Mouse (Mus musculus) neural tube, embryonic 11.5 days (tissue): ENCODE results near the gene Uaca. TPM values are rescaled to one million over a fixed set of nuclear protein-coding genes. Genes with fewer than 3 reads are reported as not detected.

Source experiments
- ATAC-seq: fragments of 200-750 bp; cut with Nextera tagmentation; 2 replicates; pipeline ENCODE4 v1.8.0; 2017; ENCODE audit warnings: moderate number of reproducible peaks, mild to moderate bottlenecking, moderate TSS enrichment, moderate library complexity; ENCODE audit not compliant: insufficient read depth, low FRiP score, low TSS enrichment
- DNase-seq: peaks from one replicate; pipeline ENCODE4 v3.0.0-alpha.2; 2015; ENCODE audit warnings: low spot score
- H3K27ac ChIP-seq: fragments of 300-500 bp; sonication (generic); 2 replicates; pipeline ENCODE4 v1.5.1; 2014; ENCODE audit warnings: low read depth, mild to moderate bottlenecking, low read length
- H3K27me3 ChIP-seq: fragments of 300-500 bp; sonication (generic); 2 replicates; pipeline ENCODE4 v1.6.1; 2014; ENCODE audit warnings: mild to moderate bottlenecking, low read length, mixed read lengths; ENCODE audit not compliant: control insufficient read depth, insufficient read depth
- H3K36me3 ChIP-seq: fragments of 300-500 bp; sonication (generic); 2 replicates; pipeline ENCODE4 v1.6.1; 2014; ENCODE audit warnings: mild to moderate bottlenecking, low read length, moderate library complexity, mixed read lengths; ENCODE audit not compliant: control insufficient read depth, insufficient read depth
- H3K4me1 ChIP-seq: fragments of 300-500 bp; sonication (generic); 2 replicates; pipeline ENCODE4 v1.6.1; 2014; ENCODE audit warnings: low read length, mixed read lengths; ENCODE audit not compliant: control insufficient read depth, insufficient read depth
- H3K4me2 ChIP-seq: fragments of 300-500 bp; sonication (generic); 2 replicates; pipeline ENCODE4 v1.6.1; 2014; ENCODE audit warnings: low read depth, mild to moderate bottlenecking, moderate library complexity
- H3K4me3 ChIP-seq: fragments of 300-500 bp; sonication (generic); 2 replicates; pipeline ENCODE4 v1.5.1; 2014; ENCODE audit warnings: low read depth, low read length
- H3K9ac ChIP-seq: fragments of 300-500 bp; sonication (generic); 2 replicates; pipeline ENCODE4 v1.6.1; 2014; ENCODE audit warnings: mild to moderate bottlenecking, low read length
- H3K9me3 ChIP-seq: fragments of 300-500 bp; sonication (generic); 2 replicates; pipeline ENCODE4 v1.6.1; 2016; ENCODE audit warnings: low read length; ENCODE audit not compliant: control insufficient read depth
- WGBS: fragments of 180-500 bp; shearing (Covaris S2); extraction: QIAGEN DNeasy Blood & Tissue Kit; methylation state at CpG from one replicate; pipeline ENCODE4 v1.1.7; 2014; 5-methylcytosine and 5-hydroxymethylcytosine counted together
- polyA plus RNA-seq: library from polyadenylated mRNA; unstranded; fragments of >200 nt; fragmentation: Nextera tagmentation; extraction: Ambion mirVana; gene quantifications from 2 replicates; pipeline ENCODE4 v1.2.1, GENCODE M21; 2014

Gene Uaca
- polyA plus RNA-seq, 1 experiment from 2014 or later = 21.9 TPM

GRCm38 (mm10) chr9:60919936-60920672 is 125.8 kb downstream of the Uaca start:
- H3K4me3 ChIP-seq = no peak overlapping the region
- WGBS = 71% methylated on average over 8 of the region's 8 CpGs
- no peak for DNase-seq

GRCm38 (mm10) chr9:60920673-60921062 is 126.3 kb downstream of the Uaca start:
- no peak overlapping the region for H3K27ac ChIP-seq
- no peak for DNase-seq
- 78% methylated on average over 10 of the region's 10 CpGs for WGBS

More at GRCm38 (mm10) chr9:60919936-60920672, 125.8 kb downstream of the Uaca start:
- no peak for ATAC-seq
- no peaks in the 10 kb centered on the region for H3K36me3 ChIP-seq
- no peak overlapping the region for H3K27ac ChIP-seq
- no peaks in the 10 kb centered on the region for H3K4me1 ChIP-seq
- H3K27me3 ChIP-seq = no peaks in the 10 kb centered on the region
- no peak overlapping the region for H3K4me2 ChIP-seq
- no peak overlapping the region for H3K9ac ChIP-seq
- H3K9me3 ChIP-seq = no peaks in the 10 kb centered on the region

DNA sequence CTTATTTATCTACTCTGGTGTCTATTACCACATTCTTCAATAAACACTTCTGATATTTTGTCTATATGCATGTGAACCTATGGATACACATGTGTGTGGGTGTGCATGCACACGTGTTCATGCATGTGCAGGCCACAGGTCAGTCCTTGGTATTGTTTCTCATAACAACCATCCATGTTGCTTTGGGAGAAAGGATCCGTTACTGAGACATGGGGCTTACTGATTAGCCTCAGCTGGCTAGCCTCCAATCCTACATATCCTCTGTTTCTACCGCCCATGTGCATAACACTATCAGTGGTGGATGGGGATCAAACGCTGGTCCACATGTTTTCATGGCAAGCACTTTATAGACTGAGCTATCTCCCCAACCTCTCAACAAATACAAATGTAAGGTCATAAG is 126.9 kb downstream of the Uaca start:
- 89% methylated on average over 4 of the region's 4 CpGs for WGBS
- Histone ChIP-seq H3K27me3 (no peaks in the 10 kb centered on the region), H3K4me3 (no peak overlapping the region), H3K9me3 (no peaks in the 10 kb centered on the region), H3K4me1 (no peaks in the 10 kb centered on the region), H3K36me3 (no peaks in the 10 kb centered on the region), H3K4me2 (no peak overlapping the region), H3K27ac (no peak overlapping the region), H3K9ac (no peak overlapping the region)
- no peak for DNase-seq
- ATAC-seq = no peak

More at GRCm38 (mm10) chr9:60920673-60921062, 126.3 kb downstream of the Uaca start:
- Histone ChIP-seq H3K9me3 (no peaks in the 10 kb centered on the region), H3K4me3 (no peak overlapping the region), H3K4me2 (no peak overlapping the region), H3K36me3 (no peaks in the 10 kb centered on the region), H3K27me3 (no peaks in the 10 kb centered on the region), H3K4me1 (no peaks in the 10 kb centered on the region), H3K9ac (no peak overlapping the region)
- ATAC-seq = no peak

- Histone ChIP-seq H3K27ac (no peak overlapping the region), H3K4me1 (no peaks in the 10 kb centered on the region), H3K9me3 (no peaks in the 10 kb centered on the region), H3K27me3 (no peaks in the 10 kb centered on the region), H3K4me3 (no peak overlapping the region), H3K9ac (no peak overlapping the region), H3K36me3 (no peaks in the 10 kb centered on the region), H3K4me2 (no peak overlapping the region)
- WGBS = 86% methylated on average over 5 of the region's 5 CpGs
- ATAC-seq (no peak), DNase-seq (no peak)
Observed at GRCm38 (mm10) chr9:60921831-60922230, 127.5 kb downstream of the Uaca start.

DNA sequence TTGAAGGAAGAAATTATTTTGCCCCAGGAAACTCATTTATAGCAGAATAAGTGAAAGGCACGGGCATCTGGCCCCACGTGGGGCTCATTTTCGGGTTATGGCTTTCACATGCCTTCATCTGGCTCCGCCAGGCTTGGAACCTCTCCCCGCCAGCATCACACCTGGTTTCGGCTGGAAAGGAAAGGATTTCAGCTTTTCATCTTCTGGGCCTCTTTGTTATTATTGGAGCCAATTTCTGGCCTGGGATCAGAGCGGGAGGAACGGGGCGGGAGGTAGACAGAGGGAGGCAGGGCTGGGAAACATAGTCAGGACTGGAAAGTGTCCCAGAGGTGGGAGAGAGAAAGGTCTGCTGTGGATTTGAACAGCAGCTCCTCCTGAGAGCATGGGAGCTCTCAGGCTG is 132.0 kb downstream of the Uaca start:
- DNase-seq (no peak), ATAC-seq (no peak)
- no peaks in the 10 kb centered on the region for H3K4me1 ChIP-seq
- no peak overlapping the region for H3K9ac ChIP-seq
- no peak overlapping the region for H3K4me2 ChIP-seq
- no peaks in the 10 kb centered on the region for H3K27me3 ChIP-seq
- no peaks in the 10 kb centered on the region for H3K36me3 ChIP-seq
- H3K27ac ChIP-seq = no peak overlapping the region
- H3K4me3 ChIP-seq = no peak overlapping the region
- WGBS = 80% methylated on average over 9 of the region's 9 CpGs
- no peaks in the 10 kb centered on the region for H3K9me3 ChIP-seq

DNA sequence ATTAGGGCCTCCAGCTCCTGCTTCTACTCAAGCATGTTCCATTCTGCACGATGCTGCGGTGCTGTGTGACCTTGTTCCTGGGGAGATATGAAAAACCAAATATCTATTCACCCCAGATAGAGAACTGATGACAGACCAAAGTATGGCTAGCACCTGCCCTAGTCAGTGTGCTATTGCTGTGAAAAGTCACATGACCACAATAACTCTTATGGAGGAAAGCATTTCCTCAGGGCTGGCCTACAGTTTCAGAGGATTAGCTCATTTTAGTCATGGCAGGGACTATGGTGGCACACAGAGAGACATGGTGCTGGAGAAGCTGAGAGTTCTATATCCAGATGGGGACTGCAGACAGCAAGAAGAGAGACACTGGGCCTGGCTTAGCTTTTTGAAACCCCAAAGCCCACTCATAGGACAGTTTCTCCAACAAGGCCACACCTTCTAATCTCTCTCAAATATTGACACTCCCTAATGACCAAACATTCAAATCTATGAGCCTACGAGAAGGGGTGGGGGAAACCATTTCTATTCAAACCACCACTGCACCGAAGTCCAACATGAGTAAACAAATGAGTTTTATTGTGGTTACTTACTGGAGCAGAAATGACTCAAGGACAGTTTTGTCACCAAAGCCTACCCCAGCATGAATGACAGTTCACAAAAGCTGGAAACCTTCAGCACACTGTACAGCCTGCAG is 135.1 kb downstream of the Uaca start:
- no peak for ATAC-seq
- 81% methylated on average over 4 of the region's 4 CpGs for WGBS

More for the DNA sequence above, 135.1 kb downstream of the Uaca start:
- Histone ChIP-seq H3K27me3 (no peaks in the 10 kb centered on the region), H3K4me1 (no peaks in the 10 kb centered on the region), H3K36me3 (no peaks in the 10 kb centered on the region), H3K4me2 (no peak overlapping the region), H3K9ac (no peak overlapping the region), H3K9me3 (no peaks in the 10 kb centered on the region), H3K4me3 (no peak overlapping the region), H3K27ac (no peak overlapping the region)
- DNase-seq = no peak

Other genes with a start within 250 kb of the Uaca start
- gene Lrrc49, start 106.4 kb upstream of the Uaca start, polyA plus RNA-seq = 45.7 and 47.9 TPM in 2 replicates
- gene Larp6, start 81.6 kb upstream of the Uaca start, polyA plus RNA-seq = 2.4 and 3.0 TPM in 2 replicates